Mouse (Mus musculus) Patski (cell line): ENCODE measurements around the gene Slco4c1. TPM values are rescaled to one million over a fixed set of nuclear protein-coding genes. Genes with fewer than 3 reads are reported as not detected.

ENCODE experiments used
- ATAC-seq: fragments of 100-300 bp; one replicate; pipeline ENCODE4 v1.8.0; 2021
- CTCF ChIA-PET: fragments of 350-600 bp; sonication (Branson Sonifier 250); formaldehyde crosslinking; loops from one replicate; lab custom pipeline; 2022; ENCODE audit warnings: inconsistent platforms; lab: Charles Lee
- POLR2A ChIA-PET: fragments of 350-600 bp; sonication (Branson Sonifier 250); formaldehyde crosslinking; loops from one replicate; lab custom pipeline; 2022; ENCODE audit warnings: antibody characterized with exemption, inconsistent platforms; lab: Charles Lee
- DNase-seq: peaks from one replicate; pipeline ENCODE4 v3.0.0-alpha.2; 2011; ENCODE audit warnings: low read depth, low spot score
- H3K27me3 ChIP-seq: fragments of 371-371 bp; one replicate; pipeline ENCODE4 v1.5.1; 2021
- CTCF ChIP-seq: fragments of 100-300 bp; IDR thresholded peaks from one replicate; pipeline ENCODE4 v1.5.1; 2021
- in situ Hi-C: fragments of 300-500 bp; cut with MboI; formaldehyde crosslinking; loops from 3 replicates; pipeline ENCODE4 v1.11.1; 2018; ENCODE audit warnings: low pct_unique_long_range_greater_than_20kb, mixed read lengths
- polyA plus RNA-seq: library from polyadenylated mRNA; unstranded; gene quantifications from one replicate; pipeline ENCODE4 v1.2.3, GENCODE M21; 2021

Gene Slco4c1
- polyA plus RNA-seq, 1 experiment from 2014 or later = not detected

DNA sequence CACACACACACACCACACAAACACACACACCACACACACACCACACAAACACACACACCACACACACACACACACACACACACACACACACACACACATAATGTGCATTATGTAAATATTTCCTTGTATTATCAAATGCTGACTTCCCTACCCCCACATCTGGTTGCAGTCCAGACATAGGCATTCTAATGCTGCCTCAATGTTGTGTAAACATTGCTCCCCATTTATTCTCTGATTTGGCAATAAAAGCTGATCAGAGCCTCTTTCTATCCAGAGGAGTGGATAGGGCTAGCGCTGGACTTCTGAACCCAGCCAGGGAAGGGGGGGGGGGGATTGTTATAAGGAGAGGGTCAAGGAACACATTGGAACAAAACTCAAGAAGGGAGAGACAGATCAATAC, 101.7 kb downstream of the Slco4c1 start:
- in situ Hi-C loops = no loop called here
- TF ChIP-seq CTCF = no peak
- ChIA-PET POLR2A (no interaction called here), CTCF (no interaction called here)
- ATAC-seq (no peak), DNase-seq (no peak)
- no peaks in the 10 kb centered on the region for H3K27me3 ChIP-seq

GRCm38 (mm10) chr1:96768264-96768663, 103.7 kb downstream of the Slco4c1 start:
- ChIA-PET CTCF (no interaction called here), POLR2A (no interaction called here)
- H3K27me3 ChIP-seq = no peaks in the 10 kb centered on the region
- ATAC-seq (no peak), DNase-seq (no peak)
- no peak for TF ChIP-seq CTCF
- in situ Hi-C loops = no loop called here

DNA sequence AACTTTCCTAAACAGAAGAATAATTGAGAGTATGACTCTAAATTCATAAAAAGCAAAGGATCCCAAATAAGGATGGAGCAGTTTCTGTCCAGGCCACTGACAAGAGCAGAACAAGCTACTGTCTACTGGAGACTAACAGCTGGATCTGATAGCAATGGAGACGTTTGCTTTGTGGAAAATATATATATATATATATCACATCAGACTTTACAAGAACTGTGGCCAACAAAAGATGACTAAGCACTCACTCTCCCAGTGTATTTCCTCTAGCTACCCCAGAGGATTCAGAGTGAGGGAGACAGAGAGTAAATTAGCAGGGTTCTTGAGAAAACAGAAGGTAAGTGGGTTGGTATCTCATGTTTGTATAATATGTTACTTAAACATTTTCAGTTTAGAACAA, 105.4 kb downstream of the Slco4c1 start:
- in situ Hi-C loops = no loop called here
- CTCF ChIA-PET = no interaction called here
- no peaks in the 10 kb centered on the region for H3K27me3 ChIP-seq
- no peak for TF ChIP-seq CTCF
- DNase-seq (no peak), ATAC-seq (no peak)
- POLR2A ChIA-PET = no interaction called here
